Comparison of ENCODE assay signal across 8 mouse cellular contexts in the genomic region with DNA sequence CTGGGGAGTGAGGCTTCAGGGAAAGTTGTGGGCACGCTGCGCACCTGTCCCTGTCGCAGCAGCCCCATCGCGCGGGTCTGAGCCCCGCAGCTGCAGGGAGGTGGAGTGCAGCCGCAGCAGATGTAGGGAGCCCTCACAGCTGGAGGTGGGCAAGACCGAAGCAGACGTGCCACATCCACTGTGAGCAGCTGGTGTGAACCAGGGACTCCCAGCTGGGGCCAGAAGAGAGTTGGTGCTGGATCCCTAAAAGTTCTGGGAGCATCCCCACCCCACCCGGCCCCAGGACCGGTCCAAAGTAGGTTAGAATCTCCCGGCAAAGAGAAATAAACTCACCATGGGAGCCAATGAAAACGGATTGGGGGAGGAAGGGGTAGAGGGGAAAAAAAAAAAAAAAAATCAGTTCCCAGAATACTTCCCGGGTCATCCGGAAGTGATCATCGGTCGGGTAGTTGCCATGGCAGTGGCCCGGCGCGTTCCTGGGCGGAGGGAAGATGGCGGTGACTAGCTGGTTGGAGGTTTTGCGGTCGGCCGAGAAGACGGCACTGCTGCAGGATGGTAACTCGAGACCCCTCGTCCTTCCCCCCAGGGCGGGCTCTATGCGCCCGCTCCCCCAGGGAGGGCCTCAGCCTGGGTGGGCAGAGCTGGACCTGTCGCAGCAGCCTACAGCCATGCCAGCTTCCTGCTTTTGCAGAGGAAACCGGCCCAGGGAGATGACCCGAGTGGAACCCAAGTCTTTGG. TPM values are rescaled to one million over a fixed set of nuclear protein-coding genes. Genes with fewer than 3 reads are reported as not detected.
DNase-seq lines count a peak whose midpoint lies in the region; ATAC-seq and TF ChIP-seq lines count a peak whose summit lies in the region.

Gene Poll, minus strand, starts transcription at position 379 of the 738 bp plus-strand sequence.
Gene Gm17018, plus strand, starts transcription at position 463 of the 738 bp plus-strand sequence.

- peaks cover 10% of the 10 kb centered on the region for H3K36me3 ChIP-seq in ES-E14 (ENCODE audit: control insufficient read depth, insufficient read depth, low read length, poor library complexity, severe bottlenecking)
- no peaks in the 10 kb centered on the region for H3K36me3 ChIP-seq in forebrain, embryonic 16.5 days (ENCODE audit: control insufficient read depth, insufficient read depth)
- peaks cover 4% of the 10 kb centered on the region; the same call in 1 of the 2 replicates for H3K36me3 ChIP-seq in lung, embryonic 15.5 days
- no peaks in the 10 kb centered on the region for H3K36me3 ChIP-seq in thymus, adult 2 months (ENCODE audit: control insufficient read depth, insufficient read depth, low read length)

- intact Hi-C loops in heart, postnatal 36 days (cut with DNase I), result no loop called here

- peak within 1 kb of the TSS; percentile 80 for H3K9ac ChIP-seq in ES-E14 (ENCODE audit: insufficient read depth, low read depth, low read length, poor library complexity, severe bottlenecking)
- peak within 1 kb of the TSS; percentile 71 for H3K9ac ChIP-seq in forebrain, embryonic 16.5 days (replicated peaks; ENCODE audit: low read depth, low read length)
- peak within 1 kb of the TSS; percentile 82 for H3K9ac ChIP-seq in lung, embryonic 15.5 days

- peak within 1 kb of the TSS; percentile 17; the same call in 1 of the 2 replicates for H3K27ac ChIP-seq in ES-E14 (ENCODE audit: insufficient read depth, low read depth, low read length, poor library complexity, severe bottlenecking)
- peak within 1 kb of the TSS; percentile 0; the same call in 1 of the 2 replicates for H3K27ac ChIP-seq in forebrain, embryonic 16.5 days (ENCODE audit: low read length)
- H3K27ac ChIP-seq in lung, embryonic 15.5 days, result peak within 1 kb of the TSS; percentile 56
- no peak within 1 kb of the TSS for H3K27ac ChIP-seq in olfactory bulb, adult 2 months (ENCODE audit: insufficient read depth, low read depth, low read length)
- H3K27ac ChIP-seq in thymus, adult 2 months (ENCODE audit: control insufficient read depth, insufficient read depth, low read length), result peak within 1 kb of the TSS; percentile 40; the same call in 1 of the 2 replicates

- peaks cover 2 to 3% of the 10 kb centered on the region in 2 experiments; a peak in 2 of 4 replicates for H3K4me1 ChIP-seq in ES-E14 (ENCODE audit: control insufficient read depth in 2 of 2, insufficient read depth in 2 of 2, low read length in 2 of 2, poor library complexity in 1 of 2)
- H3K4me1 ChIP-seq in forebrain, embryonic 16.5 days (replicated peaks; ENCODE audit: control insufficient read depth, insufficient read depth, low read length), result peaks cover 13% of the 10 kb centered on the region
- peaks cover 16% of the 10 kb centered on the region for H3K4me1 ChIP-seq in lung, embryonic 15.5 days
- 0 out of 2 replicates have a peak, but pooled peaks cover 8% of the 10 kb centered on the region for H3K4me1 ChIP-seq in olfactory bulb, adult 2 months (ENCODE audit: control insufficient read depth, insufficient read depth, low read length)
- H3K4me1 ChIP-seq in thymus, adult 2 months (replicated peaks; ENCODE audit: control insufficient read depth, insufficient read depth, low read length), result peaks cover 13% of the 10 kb centered on the region

- H3K27me3 ChIP-seq in forebrain, embryonic 16.5 days (replicated peaks; ENCODE audit: control insufficient read depth, insufficient read depth, low read length), result no peaks in the 10 kb centered on the region
- H3K27me3 ChIP-seq in lung, embryonic 15.5 days, result no peaks in the 10 kb centered on the region
- no peaks in the 10 kb centered on the region for H3K27me3 ChIP-seq in thymus, adult 2 months (ENCODE audit: control insufficient read depth, insufficient read depth, low read length)

- no peak for TF ChIP-seq CTCF in olfactory bulb, adult 2 months (IDR thresholded peaks at IDR 0.05; ENCODE audit: insufficient read depth, low read depth, low read length)
- peak; percentile 51; the same call in 1 of the 2 replicates for TF ChIP-seq CTCF in thymus, adult 2 months (IDR thresholded peaks at IDR 0.05; ENCODE audit: borderline replicate concordance, control insufficient read depth, extremely low read depth, insufficient read depth, low read length, poor library complexity)

- TF ChIP-seq POLR2A in olfactory bulb, adult 2 months (IDR thresholded peaks at IDR 0.05; ENCODE audit: insufficient read depth, low read depth, low read length), result 0 out of 2 replicates have a peak, but pooled peaks have one; percentile 31
- no peak for TF ChIP-seq POLR2A in thymus, adult 2 months (IDR thresholded peaks at IDR 0.05; ENCODE audit: control insufficient read depth, extremely low read depth, insufficient read depth, low read length, poor library complexity)

- WGBS in forebrain, embryonic 16.5 days, result 0% methylated on average over 35 of the region's 35 CpGs
- under 1% methylated on average over 27 of the region's 35 CpGs for WGBS in lung, embryonic 15.5 days
- WGBS in olfactory bulb, adult 2 months, result under 1% methylated on average over 35 of the region's 35 CpGs
- WGBS in thymus, adult 2 months, result under 1% methylated on average over 35 of the region's 35 CpGs

- H3K4me3 ChIP-seq in ES-E14 (ENCODE audit: insufficient read depth in 1 of 2, low read depth in 1 of 2, low read length in 2 of 2, poor library complexity in 1 of 2, severe bottlenecking in 1 of 2), result peak within 1 kb of the TSS; percentile 87 to 94
- peak within 1 kb of the TSS; percentile 74 for H3K4me3 ChIP-seq in forebrain, embryonic 16.5 days (replicated peaks; ENCODE audit: low read length)
- H3K4me3 ChIP-seq in lung, embryonic 15.5 days, result peak within 1 kb of the TSS; percentile 70
- peak within 1 kb of the TSS; percentile 93 for H3K4me3 ChIP-seq in olfactory bulb, adult 2 months (ENCODE audit: insufficient read depth, low read depth, low read length)
- H3K4me3 ChIP-seq in thymus, adult 2 months (ENCODE audit: control insufficient read depth, insufficient read depth, low read length), result peak within 1 kb of the TSS; percentile 71

- peak within 1 kb of the TSS; percentile 71 for H3K4me2 ChIP-seq in forebrain, embryonic 16.5 days (ENCODE audit: low read length)
- peak within 1 kb of the TSS; percentile 95 for H3K4me2 ChIP-seq in lung, embryonic 15.5 days

- no peaks in the 10 kb centered on the region for H3K9me3 ChIP-seq in ES-E14 (ENCODE audit: control insufficient read depth, insufficient read depth, low read depth, low read length)
- no peaks in the 10 kb centered on the region for H3K9me3 ChIP-seq in forebrain, embryonic 16.5 days (ENCODE audit: control insufficient read depth, low read length)
- H3K9me3 ChIP-seq in lung, embryonic 15.5 days, result no peaks in the 10 kb centered on the region

- in situ Hi-C loops in ES-E14 (cut with MboI; ENCODE audit: low sequenced_read_pairs in 2 of 2, unreplicated experiment in 2 of 2), result no loop called here

- peak; percentile 90 for ATAC-seq in forebrain, embryonic 16.5 days
- ATAC-seq in lung, embryonic 15.5 days (ENCODE audit: borderline replicate concordance, extremely low read depth, low FRiP score, low TSS enrichment), result peak; percentile 82; the same call in 1 of the 2 replicates

- DNase-seq in ES-E14 (ENCODE audit: low read depth, low spot score), result peak; percentile 65
- DNase-seq in cerebellum, adult 18-20 months, result peak; percentile 84 to 89
- DNase-seq in heart, postnatal 36 days, result peak; percentile 83 to 87
- peak; percentile 79 for DNase-seq in layer of hippocampus, adult 8-10 months (ENCODE audit: low spot score in 2 of 2)
- DNase-seq in thymus, adult 2 months, result peak; percentile 71

TF ChIP-seq in ES-E14, 5 proteins besides CTCF, POLR2A, EP300 and RAD21:
- TF ChIP-seq CHD2 (IDR thresholded peaks at IDR 0.05; ENCODE audit: low read depth, low read length) (peak; percentile 72; the same call in 1 of the 2 replicates), HCFC1 (IDR thresholded peaks at IDR 0.05; ENCODE audit: borderline replicate concordance, insufficient read depth, low read length) (peak; percentile 81), ZNF384 (IDR thresholded peaks at IDR 0.05; ENCODE audit: low read depth, low read length) (peak; percentile 100), MAFK (IDR thresholded peaks at IDR 0.05; ENCODE audit: insufficient read depth, low read depth, low read length) (peak; percentile 28; the same call in 1 of the 2 replicates), ZC3H11A (IDR thresholded peaks at IDR 0.05; ENCODE audit: borderline replicate concordance, low read depth, low read length) (no peak)

RNA-seq across cellular contexts. Expression of gene Poll, which starts in this region (rescaled TPM):
- total RNA-seq in ES-E14 (2012; rRNA removed), result 13.4 and 16.0 TPM in 2 replicates
- 12.8 and 14.6 TPM in 2 replicates for polyA plus RNA-seq in forebrain, embryonic 16.5 days (2015; fragmentation: Nextera tagmentation; extraction: Ambion mirVana)
- 10 to 100 TPM in 1 of 2 experiments, 1 to 10 TPM in 1; 9.8 to 11.4 TPM for total RNA-seq in heart, postnatal 36 days (2021)
- total RNA-seq in layer of hippocampus, adult 8-10 months (2022), result 1 to 10 TPM; 8.9 to 9.9 (median 9.4) TPM
- polyA plus RNA-seq in lung, embryonic 15.5 days (2015; fragmentation: Nextera tagmentation; extraction: Ambion mirVana), result 17.6 and 19.9 TPM in 2 replicates
- not detected in 2 replicates for polyA plus RNA-seq in olfactory bulb, adult 2 months (2012; ENCODE audit: insufficient read depth, insufficient read length, low replicate concordance, missing spikeins)
- polyA plus RNA-seq in thymus, adult 2 months (2012; rRNA removed), result 6.7 and 6.8 TPM in 2 replicates

RNA-seq across cellular contexts. Expression of gene Gm17018, which starts in this region (rescaled TPM):
- total RNA-seq in ES-E14 (2012; rRNA removed), result 15.0 and 17.5 TPM in 2 replicates
- polyA plus RNA-seq in forebrain, embryonic 16.5 days (2015; fragmentation: Nextera tagmentation; extraction: Ambion mirVana), result 41.4 and 44.0 TPM in 2 replicates
- 10 to 100 TPM; 17.6 to 21.5 TPM for total RNA-seq in heart, postnatal 36 days (2021)
- 10 to 100 TPM; 50.7 to 66.2 (median 63.5) TPM for total RNA-seq in layer of hippocampus, adult 8-10 months (2022)
- polyA plus RNA-seq in lung, embryonic 15.5 days (2015; fragmentation: Nextera tagmentation; extraction: Ambion mirVana), result 44.1 and 47.0 TPM in 2 replicates
- polyA plus RNA-seq in olfactory bulb, adult 2 months (2012; ENCODE audit: insufficient read depth, insufficient read length, low replicate concordance, missing spikeins), result not detected in 2 replicates
- 11.9 and 14.6 TPM in 2 replicates for polyA plus RNA-seq in thymus, adult 2 months (2012; rRNA removed)

Comparison
In these comparisons a context has a peak if more than half of its experiments do, and no peak if none do; other contexts are left out.
1. RNA of gene Gm17018 (polyA plus RNA-seq): 44.1 to 47.0 TPM in lung, embryonic 15.5 days, 41.4 to 44.0 TPM in forebrain, embryonic 16.5 days and 11.9 to 14.6 TPM in thymus, adult 2 months; not detected in olfactory bulb, adult 2 months; every median in the first group is over 10 times any median in the second.
2. Peak in every context shown above with its lines, with median percentiles within 50 percentile points of each other: DNase-seq, H3K4me3 ChIP-seq and H3K9ac ChIP-seq.